Mouse (Mus musculus) embryonic facial prominence, embryonic 10.5 days (tissue): Measurements from ENCODE around the gene Gfm1. TPM values are rescaled to one million over a fixed set of nuclear protein-coding genes. Genes with fewer than 3 reads are reported as not detected.

ENCODE experiments used
- DNase-seq: peaks from one replicate; pipeline ENCODE4 v3.0.0-alpha.2; 2017; ENCODE audit warnings: low spot score
- H3K27ac ChIP-seq: fragments of 300-500 bp; sonication (generic); replicated peaks from 2 replicates; pipeline ENCODE4 v1.5.1; 2016; ENCODE audit warnings: mild to moderate bottlenecking
- H3K27me3 ChIP-seq: fragments of 300-500 bp; sonication (generic); replicated peaks from 2 replicates; pipeline ENCODE4 v1.6.1; 2016; ENCODE audit warnings: low read depth, mild to moderate bottlenecking; ENCODE audit not compliant: poor library complexity, severe bottlenecking
- H3K36me3 ChIP-seq: fragments of 300-500 bp; sonication (generic); replicated peaks from 2 replicates; pipeline ENCODE4 v1.6.1; 2016; ENCODE audit warnings: mild to moderate bottlenecking, moderate library complexity
- H3K4me1 ChIP-seq: fragments of 300-500 bp; sonication (generic); 2 replicates; pipeline ENCODE4 v1.6.1; 2016
- H3K4me3 ChIP-seq: fragments of 300-500 bp; sonication (generic); 2 replicates; pipeline ENCODE4 v1.5.1; 2016; ENCODE audit warnings: mild to moderate bottlenecking, moderate library complexity
- H3K9me3 ChIP-seq: fragments of 300-500 bp; sonication (generic); 2 replicates; pipeline ENCODE4 v1.6.1; 2016; ENCODE audit warnings: mild to moderate bottlenecking
- WGBS: fragments of 180-500 bp; shearing (Covaris S2); methylation state at CpG from one replicate; pipeline ENCODE4 v1.1.7; 2016; 5-methylcytosine and 5-hydroxymethylcytosine counted together
- polyA plus RNA-seq: library from polyadenylated mRNA; unstranded; fragments of >200 nt; fragmentation: Nextera tagmentation; extraction: Ambion mirVana; gene quantifications from 2 replicates; pipeline ENCODE4 v1.2.1, GENCODE M21; 2016

Gene Gfm1
- polyA plus RNA-seq, 1 experiment from 2014 or later = 59.1 TPM

- WGBS = 93% methylated on average over 2 of the region's 2 CpGs
- H3K4me3 ChIP-seq = no peak overlapping the region
- peaks cover 13% of the 10 kb centered on the region for H3K4me1 ChIP-seq
- H3K36me3 ChIP-seq = peaks cover 46% of the 10 kb centered on the region
- H3K9me3 ChIP-seq = no peaks in the 10 kb centered on the region
- H3K27ac ChIP-seq = no peak overlapping the region
- DNase-seq = no peak
- no peaks in the 10 kb centered on the region for H3K27me3 ChIP-seq
Measured at GRCm38 (mm10) chr3:67467281-67467680, 37.4 kb downstream of the Gfm1 start.

GRCm38 (mm10) chr3:67471408-67472127 lies 41.7 kb downstream of the Gfm1 start:
- H3K27ac ChIP-seq = no peak overlapping the region
- no peaks in the 10 kb centered on the region for H3K4me1 ChIP-seq
- no peaks in the 10 kb centered on the region for H3K9me3 ChIP-seq
- H3K27me3 ChIP-seq = no peaks in the 10 kb centered on the region
- peaks cover 71% of the 10 kb centered on the region for H3K36me3 ChIP-seq
- no peak overlapping the region for H3K4me3 ChIP-seq
- DNase-seq = no peak
- WGBS = 89% methylated on average over 4 of the region's 4 CpGs

GRCm38 (mm10) chr3:67473438-67473837 lies 43.5 kb downstream of the Gfm1 start:
- H3K27ac ChIP-seq = no peak overlapping the region
- no peaks in the 10 kb centered on the region for H3K9me3 ChIP-seq
- no peak overlapping the region for H3K4me3 ChIP-seq
- no peaks in the 10 kb centered on the region for H3K27me3 ChIP-seq
- DNase-seq = no peak
- H3K4me1 ChIP-seq = no peaks in the 10 kb centered on the region
- H3K36me3 ChIP-seq = peaks cover 70% of the 10 kb centered on the region
- WGBS = 92% methylated on average over 6 of the region's 6 CpGs

- DNase-seq = no peak
- H3K4me1 ChIP-seq = no peaks in the 10 kb centered on the region
- no peaks in the 10 kb centered on the region for H3K9me3 ChIP-seq
- 93% methylated on average over 11 of the region's 11 CpGs for WGBS
- H3K4me3 ChIP-seq = no peak overlapping the region
- H3K36me3 ChIP-seq = peaks cover 45% of the 10 kb centered on the region
- no peak overlapping the region for H3K27ac ChIP-seq
- H3K27me3 ChIP-seq = no peaks in the 10 kb centered on the region
Measured at GRCm38 (mm10) chr3:67479806-67480205, 49.9 kb downstream of the Gfm1 start.

GRCm38 (mm10) chr3:67482400-67482799 lies 52.5 kb downstream of the Gfm1 start:
- WGBS = 90% methylated on average over 10 of the region's 10 CpGs
- no peak overlapping the region for H3K4me3 ChIP-seq

GRCm38 (mm10) chr3:67485233-67485632 lies 55.3 kb downstream of the Gfm1 start:
- WGBS = 88% methylated on average over 2 of the region's 2 CpGs
- no peak for DNase-seq

More at GRCm38 (mm10) chr3:67482400-67482799, 52.5 kb downstream of the Gfm1 start:
- no peaks in the 10 kb centered on the region for H3K27me3 ChIP-seq
- no peak overlapping the region for H3K27ac ChIP-seq
- H3K36me3 ChIP-seq = peaks cover 23% of the 10 kb centered on the region
- H3K9me3 ChIP-seq = no peaks in the 10 kb centered on the region
- no peaks in the 10 kb centered on the region for H3K4me1 ChIP-seq
- no peak for DNase-seq

GRCm38 (mm10) chr3:67490156-67490555 lies 60.3 kb downstream of the Gfm1 start:
- WGBS = 62% methylated on average over 4 of the region's 4 CpGs
- H3K4me1 ChIP-seq = peaks cover 9% of the 10 kb centered on the region
- no peaks in the 10 kb centered on the region for H3K9me3 ChIP-seq
- H3K27me3 ChIP-seq = no peaks in the 10 kb centered on the region
- DNase-seq = no peak
- H3K4me3 ChIP-seq = no peak overlapping the region
- no peak overlapping the region for H3K27ac ChIP-seq
- H3K36me3 ChIP-seq = no peaks in the 10 kb centered on the region

More at GRCm38 (mm10) chr3:67485233-67485632, 55.3 kb downstream of the Gfm1 start:
- no peaks in the 10 kb centered on the region for H3K27me3 ChIP-seq
- no peak overlapping the region for H3K4me3 ChIP-seq
- H3K9me3 ChIP-seq = no peaks in the 10 kb centered on the region
- H3K4me1 ChIP-seq = no peaks in the 10 kb centered on the region
- no peak overlapping the region for H3K27ac ChIP-seq
- H3K36me3 ChIP-seq = peaks cover 4% of the 10 kb centered on the region; the same call in 1 of the 2 replicates

GRCm38 (mm10) chr3:67492086-67492869 lies 62.4 kb downstream of the Gfm1 start:
- no peak overlapping the region for H3K4me3 ChIP-seq
- H3K4me1 ChIP-seq = peaks cover 9% of the 10 kb centered on the region
- no peak for DNase-seq
- 82% methylated on average over 8 of the region's 8 CpGs for WGBS
- no peaks in the 10 kb centered on the region for H3K36me3 ChIP-seq
- H3K27me3 ChIP-seq = no peaks in the 10 kb centered on the region
- no peak overlapping the region for H3K27ac ChIP-seq
- no peaks in the 10 kb centered on the region for H3K9me3 ChIP-seq

- H3K4me3 ChIP-seq = no peak overlapping the region
- H3K27ac ChIP-seq = no peak overlapping the region
- H3K27me3 ChIP-seq = no peaks in the 10 kb centered on the region
- peaks cover 9% of the 10 kb centered on the region for H3K4me1 ChIP-seq
- H3K9me3 ChIP-seq = no peaks in the 10 kb centered on the region
- 83% methylated on average over 8 of the region's 8 CpGs for WGBS
- DNase-seq = no peak
- no peaks in the 10 kb centered on the region for H3K36me3 ChIP-seq
Measured at GRCm38 (mm10) chr3:67493132-67493531, 63.2 kb downstream of the Gfm1 start.

GRCm38 (mm10) chr3:67496310-67496709 lies 66.4 kb downstream of the Gfm1 start:
- Histone ChIP-seq H3K9me3 (0 out of 2 replicates have a peak, but pooled peaks cover 6% of the 10 kb centered on the region), H3K4me1 (peaks cover 9% of the 10 kb centered on the region), H3K4me3 (no peak overlapping the region), H3K36me3 (no peaks in the 10 kb centered on the region), H3K27me3 (no peaks in the 10 kb centered on the region), H3K27ac (no peak overlapping the region)
- 86% methylated on average over 10 of the region's 10 CpGs for WGBS
- no peak for DNase-seq

- Histone ChIP-seq H3K4me1 (peaks cover 7% of the 10 kb centered on the region), H3K36me3 (no peaks in the 10 kb centered on the region), H3K27ac (no peak overlapping the region), H3K27me3 (no peaks in the 10 kb centered on the region), H3K9me3 (0 out of 2 replicates have a peak, but pooled peaks cover 6% of the 10 kb centered on the region), H3K4me3 (no peak overlapping the region)
- DNase-seq = no peak
- WGBS = 84% methylated on average over 2 of the region's 2 CpGs
Measured at GRCm38 (mm10) chr3:67497998-67498397, 68.1 kb downstream of the Gfm1 start.

GRCm38 (mm10) chr3:67498773-67499405 lies 69.0 kb downstream of the Gfm1 start:
- H3K27me3 ChIP-seq = no peaks in the 10 kb centered on the region
- 93% methylated on average over 8 of the region's 8 CpGs for WGBS
- H3K4me3 ChIP-seq = no peak overlapping the region
- DNase-seq = no peak
- H3K27ac ChIP-seq = no peak overlapping the region
- H3K4me1 ChIP-seq = peaks cover 7% of the 10 kb centered on the region
- H3K36me3 ChIP-seq = no peaks in the 10 kb centered on the region
- 0 out of 2 replicates have a peak, but pooled peaks cover 6% of the 10 kb centered on the region for H3K9me3 ChIP-seq
